Mouse (Mus musculus) CH12.LX (cell line): ENCODE data around the gene Cdhr2. TPM values are rescaled to one million over a fixed set of nuclear protein-coding genes. Genes with fewer than 3 reads are reported as not detected.

Experiments
- DNase-seq: peaks from one replicate; pipeline ENCODE4 v3.0.0-alpha.2; 2013; ENCODE audit errors: extremely low read depth
- H3K27ac ChIP-seq: 2 replicates; pipeline ENCODE4 v1.5.1; 2012; ENCODE audit warnings: low read depth, mild to moderate bottlenecking, control low read depth, moderate library complexity; ENCODE audit not compliant: insufficient read depth
- H3K27me3 ChIP-seq: replicated peaks from 2 replicates; pipeline ENCODE3; 2012; ENCODE audit warnings: inconsistent platforms
- H3K36me3 ChIP-seq, 2 experiments: replicated peaks in 1 of 2; 2 replicates each; pipeline versions ENCODE3 to v1.6.1; 2012; ENCODE audit warnings: inconsistent platforms in 1 of 2, low read length in 1 of 2, mild to moderate bottlenecking in 1 of 2, mixed read lengths in 1 of 2, moderate library complexity in 1 of 2; ENCODE audit not compliant: control insufficient read depth in 1 of 2, insufficient read depth in 1 of 2
- H3K4me1 ChIP-seq, 2 experiments: 2 replicates each; pipeline ENCODE4 v1.6.1; 2012; ENCODE audit warnings: inconsistent platforms in 1 of 2, moderate library complexity in 1 of 2; ENCODE audit not compliant: insufficient read depth in 2 of 2, control insufficient read depth in 1 of 2
- H3K4me2 ChIP-seq: 2 replicates; pipeline ENCODE4 v1.6.1; 2012; ENCODE audit warnings: low read depth, mild to moderate bottlenecking, control low read depth; ENCODE audit not compliant: poor library complexity, insufficient read depth, severe bottlenecking
- H3K4me3 ChIP-seq, 3 experiments: fragments of 150-350 bp in 1 of 3; sonication (generic) in 1 of 3; replicated peaks in 1 of 3; 2 replicates each; pipeline versions ENCODE3 to v1.5.1; 2011 to 2012; ENCODE audit warnings: low read depth in 2 of 3, low read length in 2 of 3, mild to moderate bottlenecking in 2 of 3, moderate library complexity in 2 of 3, control low read depth in 1 of 3, improper control_type of control experiment in 1 of 3, inconsistent platforms in 1 of 3, mixed read lengths in 1 of 3; ENCODE audit not compliant: poor library complexity in 1 of 3
- H3K79me2 ChIP-seq: replicated peaks from 2 replicates; pipeline ENCODE4 v1.6.1; 2012; ENCODE audit warnings: mild to moderate bottlenecking, moderate library complexity; ENCODE audit not compliant: control insufficient read depth, poor library complexity, insufficient read depth, severe bottlenecking; ENCODE audit errors: extremely low read depth
- H3K9ac ChIP-seq: 2 replicates; pipeline ENCODE4 v1.6.1; 2012; ENCODE audit warnings: low read depth, mild to moderate bottlenecking, control low read depth, moderate library complexity; ENCODE audit not compliant: insufficient read depth
- H3K9me3 ChIP-seq: replicated peaks from 2 replicates; pipeline ENCODE3; 2012; ENCODE audit warnings: low read length, inconsistent platforms, mixed read lengths
- BHLHE40 ChIP-seq: IDR thresholded peaks from 2 replicates; pipeline ENCODE4 v1.6.1; 2011; ENCODE audit warnings: mild to moderate bottlenecking, low read depth, low read length, improper control_type of control experiment
- CTCF ChIP-seq, 2 experiments: IDR thresholded peaks in 1 of 2; conservative IDR thresholded peaks in 1 of 2; 2 replicates each; pipeline ENCODE4 v1.5.1; 2011 to 2012; ENCODE audit warnings: low read depth in 2 of 2, low read length in 2 of 2, improper control_type of control experiment in 1 of 2, inconsistent platforms in 1 of 2, mild to moderate bottlenecking in 1 of 2, moderate library complexity in 1 of 2
- ETS1 ChIP-seq: conservative IDR thresholded peaks from 2 replicates; pipeline ENCODE4 v1.6.1; 2012; ENCODE audit warnings: low read depth, mild to moderate bottlenecking, inconsistent platforms, low read length, improper control_type of control experiment, moderate library complexity
- GABPA ChIP-seq: IDR thresholded peaks from 2 replicates; pipeline ENCODE4 v1.6.1; 2012; ENCODE audit warnings: low read depth, low read length, improper control_type of control experiment, inconsistent platforms; ENCODE audit not compliant: insufficient replicate concordance
- JUND ChIP-seq: conservative IDR thresholded peaks from 2 replicates; pipeline ENCODE4 v1.6.1; 2011; ENCODE audit warnings: low read depth, low read length, improper control_type of control experiment
- MXI1 ChIP-seq: IDR thresholded peaks from 2 replicates; pipeline ENCODE4 v1.6.1; 2011; ENCODE audit warnings: mild to moderate bottlenecking, low read depth, low read length, improper control_type of control experiment
- NRF1 ChIP-seq: IDR thresholded peaks from 2 replicates; pipeline ENCODE4 v1.6.1; 2014; ENCODE audit warnings: low read depth, mild to moderate bottlenecking, inconsistent platforms, low read length, improper control_type of control experiment, moderate library complexity
- POLR2AphosphoS2 ChIP-seq: IDR thresholded peaks from 2 replicates; pipeline ENCODE4 v1.6.1; 2011; ENCODE audit warnings: low read depth, low read length, improper control_type of control experiment
- SIN3A ChIP-seq: IDR thresholded peaks from 2 replicates; pipeline ENCODE4 v1.6.1; 2012; ENCODE audit warnings: low read length, improper control_type of control experiment, inconsistent platforms
- SMC3 ChIP-seq: IDR thresholded peaks from 2 replicates; pipeline ENCODE4 v1.6.1; 2011; ENCODE audit warnings: low read depth, low read length, improper control_type of control experiment
- TBP ChIP-seq: conservative IDR thresholded peaks from 2 replicates; pipeline ENCODE4 v1.6.1; 2011; ENCODE audit warnings: low read depth, low read length, improper control_type of control experiment
- USF1 ChIP-seq: IDR thresholded peaks from 2 replicates; pipeline ENCODE4 v1.6.1; 2014; ENCODE audit warnings: low read depth, mild to moderate bottlenecking, inconsistent platforms, low read length, improper control_type of control experiment
- USF2 ChIP-seq: conservative IDR thresholded peaks from 2 replicates; pipeline ENCODE4 v1.6.1; 2011; ENCODE audit warnings: low read depth, low read length, improper control_type of control experiment
- ZKSCAN1 ChIP-seq: IDR thresholded peaks from 2 replicates; pipeline ENCODE4 v1.6.1; 2012; ENCODE audit warnings: low read depth, inconsistent platforms, low read length, improper control_type of control experiment, borderline replicate concordance
- dilution Hi-C: fragments of 300-500 bp; cut with MboI; formaldehyde crosslinking; loops from 2 replicates; pipeline ENCODE4 v1.14.3; 2020; ENCODE audit warnings: low sequenced_read_pairs; ENCODE audit not compliant: extremely low pct_unique_long_range_greater_than_20kb, extremely low pct_ligation_motif_present
- in situ Hi-C: fragments of 300-500 bp; cut with MboI; formaldehyde crosslinking; loops from 3 replicates; pipeline ENCODE4 v1.14.3; 2019; ENCODE audit warnings: low sequenced_read_pairs, low pct_ligation_motif_present, low pct_unique_long_range_greater_than_20kb, mixed read lengths
- polyA plus RNA-seq: library from polyadenylated mRNA; unstranded; fragments of >175 nt; gene quantifications from 2 replicates; pipeline ENCODE4 v1.2.1, GENCODE M21; 2012; ENCODE audit warnings: low read depth; ENCODE audit not compliant: insufficient read length
- total RNA-seq, 2 experiments: library from RNA; depleted of rRNA; stranded (reverse); fragments of 300-350 nt in 1 of 2; fragments of >200 nt in 1 of 2; gene quantifications; 2 replicates each; pipeline ENCODE4 v1.2.3; 2012 to 2014

Cdhr2 gene
- total and polyA plus RNA-seq, 3 experiments: not detected

GRCm38 (mm10) chr13:54683301-54683700, 18.0 kb upstream of the Cdhr2 start:
- Histone ChIP-seq H3K4me2 (no peak overlapping the region), H3K4me1 (peaks cover 12 to 20% of the 10 kb centered on the region in 2 experiments), H3K27ac (no peak overlapping the region)

DNA sequence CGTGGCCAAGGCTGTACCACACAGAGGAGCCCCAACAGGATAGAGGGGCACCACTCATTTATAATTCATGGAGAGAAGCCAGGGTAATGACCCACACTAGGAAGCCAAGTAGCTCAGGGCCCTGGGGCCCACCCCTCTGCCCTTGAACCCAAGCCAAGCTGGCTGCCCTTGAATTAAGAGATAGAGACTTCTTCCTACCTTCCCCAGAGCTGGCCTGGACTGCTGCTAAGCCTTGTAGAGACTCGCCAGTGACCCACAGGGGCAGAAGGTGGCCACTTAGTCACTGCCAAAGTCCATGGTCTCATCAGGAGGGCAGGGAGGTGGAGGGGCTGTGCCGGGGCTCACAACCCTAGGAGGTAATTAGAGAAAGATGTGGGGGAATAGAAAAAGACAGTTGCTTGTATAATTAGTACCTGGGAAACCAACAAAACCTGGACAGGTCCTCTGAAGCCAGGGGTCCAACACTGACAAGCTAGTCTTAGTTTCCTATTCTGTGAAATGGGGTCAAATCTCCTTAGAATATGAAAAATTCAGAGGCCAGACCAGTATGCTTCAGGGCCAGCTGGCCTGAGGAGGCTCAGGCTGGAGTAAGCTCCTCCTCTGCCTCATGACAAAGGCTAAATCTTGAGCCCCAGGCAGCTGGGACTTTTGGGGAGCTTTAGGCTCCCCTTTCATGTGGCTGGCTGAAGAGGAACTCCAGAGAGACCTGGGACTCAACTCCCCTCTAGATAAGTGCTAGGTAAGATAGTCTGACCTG, 16.9 kb upstream of the Cdhr2 start:
- dilution Hi-C loops (no loop called here), in situ Hi-C loops (no loop called here)
- no peak overlapping the region for H3K4me3 ChIP-seq
- DNase-seq: no peak
- H3K27ac ChIP-seq: no peak overlapping the region
- H3K4me1 ChIP-seq: peaks cover 12 to 28% of the 10 kb centered on the region in 2 experiments
- no peak overlapping the region for H3K9ac ChIP-seq
- no peaks in the 10 kb centered on the region for H3K9me3 ChIP-seq
- H3K79me2 ChIP-seq: peaks cover 35% of the 10 kb centered on the region
- no peak for TF ChIP-seq USF1
- no peak for TF ChIP-seq POLR2AphosphoS2
- no peak for TF ChIP-seq GABPA
- no peak for TF ChIP-seq MXI1
- no peak for TF ChIP-seq USF2
- TF ChIP-seq SIN3A: no peak
- TF ChIP-seq JUND: no peak
- no peak for TF ChIP-seq ZKSCAN1
- TF ChIP-seq BHLHE40: no peak
- TF ChIP-seq NRF1: no peak
- TF ChIP-seq TBP: no peak
- H3K27me3 ChIP-seq: no peaks in the 10 kb centered on the region
- no peak overlapping the region for H3K4me2 ChIP-seq
- peaks cover 43 to 64% of the 10 kb centered on the region in 2 experiments for H3K36me3 ChIP-seq

More at GRCm38 (mm10) chr13:54683301-54683700, 18.0 kb upstream of the Cdhr2 start:
- no peak overlapping the region for H3K4me3 ChIP-seq
- no peak for DNase-seq
- no peak overlapping the region for H3K9ac ChIP-seq
- H3K9me3 ChIP-seq: no peaks in the 10 kb centered on the region
- dilution Hi-C loops: no loop called here
- in situ Hi-C loops: no loop called here
- TF ChIP-seq BHLHE40 (no peak), CTCF (conservative IDR thresholded peaks at IDR 0.05 in 1 of 2, IDR thresholded peaks at IDR 0.05 in 1 of 2; ENCODE audit: low read depth in 2 of 2, low read length in 2 of 2) (no peak), ETS1 (no peak), SMC3 (no peak)
- no peaks in the 10 kb centered on the region for H3K27me3 ChIP-seq
- H3K36me3 ChIP-seq: peaks cover 49 to 72% of the 10 kb centered on the region in 2 experiments
- peaks cover 35% of the 10 kb centered on the region for H3K79me2 ChIP-seq
